Mouse (Mus musculus) hindbrain, embryonic 13.5 days (tissue): ENCODE data around the gene Stra6l. TPM values are rescaled to one million over a fixed set of nuclear protein-coding genes. Genes with fewer than 3 reads are reported as not detected.

Experiments used
- ATAC-seq: fragments of 200-750 bp; cut with Nextera tagmentation; 2 replicates; pipeline ENCODE4 v1.8.0; 2017; ENCODE audit warnings: moderate TSS enrichment; ENCODE audit not compliant: low FRiP score
- H3K27ac ChIP-seq: fragments of 300-500 bp; sonication (generic); 2 replicates; pipeline ENCODE4 v1.5.1; 2015; ENCODE audit warnings: inconsistent platforms, mild to moderate bottlenecking, moderate library complexity
- H3K27me3 ChIP-seq: fragments of 300-500 bp; sonication (generic); 2 replicates; pipeline ENCODE4 v1.6.1; 2015; ENCODE audit warnings: mild to moderate bottlenecking, inconsistent platforms
- H3K36me3 ChIP-seq: fragments of 300-500 bp; sonication (generic); 2 replicates; pipeline ENCODE4 v1.6.1; 2015; ENCODE audit warnings: mild to moderate bottlenecking, inconsistent platforms
- H3K4me1 ChIP-seq: fragments of 300-500 bp; sonication (generic); replicated peaks from 2 replicates; pipeline ENCODE4 v1.6.1; 2015; ENCODE audit warnings: inconsistent platforms
- H3K4me2 ChIP-seq: fragments of 300-500 bp; sonication (generic); 2 replicates; pipeline ENCODE4 v1.6.1; 2015; ENCODE audit warnings: inconsistent platforms, mild to moderate bottlenecking, moderate library complexity
- H3K4me3 ChIP-seq: fragments of 300-500 bp; sonication (generic); 2 replicates; pipeline ENCODE4 v1.5.1; 2015; ENCODE audit warnings: mild to moderate bottlenecking, inconsistent platforms
- H3K9ac ChIP-seq: fragments of 300-500 bp; sonication (generic); 2 replicates; pipeline ENCODE4 v1.6.1; 2015; ENCODE audit warnings: mild to moderate bottlenecking, inconsistent platforms
- H3K9me3 ChIP-seq: fragments of 300-500 bp; sonication (generic); 2 replicates; pipeline ENCODE4 v1.6.1; 2016; ENCODE audit warnings: inconsistent platforms
- WGBS: fragments of 180-500 bp; shearing (Covaris S2); methylation state at CpG from one replicate; pipeline ENCODE4 v1.1.7; 2015; 5-methylcytosine and 5-hydroxymethylcytosine counted together
- polyA plus RNA-seq: library from polyadenylated mRNA; unstranded; fragments of >200 nt; fragmentation: Nextera tagmentation; extraction: Ambion mirVana; gene quantifications from 2 replicates; pipeline ENCODE4 v1.2.1, GENCODE M21; 2015

The Stra6l gene
- polyA plus RNA-seq = 0.82 and 0.92 TPM in 2 replicates

GRCm38 (mm10) chr4:45848109-45848824, at the start of gene Stra6l:
Stra6l (plus strand) TSS chr4:45848664.
- H3K4me3 ChIP-seq = no peak within 1 kb of the TSS
- no peak for ATAC-seq
- no peak within 1 kb of the TSS for H3K27ac ChIP-seq
- WGBS = 68% methylated on average over 10 of the region's 10 CpGs
- no peaks in the 10 kb centered on the region for H3K36me3 ChIP-seq
- 0 out of 2 replicates have a peak, but pooled peaks cover 10% of the 10 kb centered on the region for H3K27me3 ChIP-seq
- H3K9ac ChIP-seq = no peak within 1 kb of the TSS
- 0 out of 2 replicates have a peak, but pooled peaks cover 15% of the 10 kb centered on the region for H3K4me1 ChIP-seq
- H3K4me2 ChIP-seq = no peak within 1 kb of the TSS
- H3K9me3 ChIP-seq = no peaks in the 10 kb centered on the region

GRCm38 (mm10) chr4:45798964-45799363, 49.5 kb upstream of the Stra6l start, which contains the start of gene Aldh1b1:
Aldh1b1 (plus strand) TSS chr4:45799022.
- H3K4me2 ChIP-seq = peak within 1 kb of the TSS; percentile 66
- peak within 1 kb of the TSS; percentile 74 for H3K9ac ChIP-seq
- peak; percentile 79 for ATAC-seq
- peak within 1 kb of the TSS; percentile 52 for H3K4me3 ChIP-seq
- peaks cover 15% of the 10 kb centered on the region for H3K36me3 ChIP-seq
- peaks cover 31% of the 10 kb centered on the region for H3K4me1 ChIP-seq
- WGBS = under 1% methylated on average over 26 of the region's 26 CpGs
- H3K27ac ChIP-seq = peak within 1 kb of the TSS; percentile 70
- no peaks in the 10 kb centered on the region for H3K27me3 ChIP-seq
- no peaks in the 10 kb centered on the region for H3K9me3 ChIP-seq

GRCm38 (mm10) chr4:45799956-45800537, 48.4 kb upstream of the Stra6l start:
- WGBS = 45% methylated on average over 3 of the region's 3 CpGs
- ATAC-seq = no peak
- Histone ChIP-seq H3K4me2 (0 out of 2 replicates have a peak overlapping the region, but pooled peaks have one; percentile 66), H3K4me3 (no peak overlapping the region), H3K9ac (no peak overlapping the region), H3K9me3 (no peaks in the 10 kb centered on the region), H3K27ac (peak overlapping the region; percentile 5; the same call in 1 of the 2 replicates), H3K27me3 (no peaks in the 10 kb centered on the region), H3K4me1 (peaks cover 31% of the 10 kb centered on the region), H3K36me3 (peaks cover 15% of the 10 kb centered on the region)

GRCm38 (mm10) chr4:45802900-45803299, 45.6 kb upstream of the Stra6l start:
- 94% methylated on average over 14 of the region's 14 CpGs for WGBS
- H3K36me3 ChIP-seq = peaks cover 18% of the 10 kb centered on the region
- H3K4me1 ChIP-seq = peaks cover 33% of the 10 kb centered on the region
- H3K27ac ChIP-seq = no peak overlapping the region
- no peaks in the 10 kb centered on the region for H3K27me3 ChIP-seq
- no peak overlapping the region for H3K9ac ChIP-seq
- H3K4me3 ChIP-seq = no peak overlapping the region
- H3K4me2 ChIP-seq = no peak overlapping the region
- no peaks in the 10 kb centered on the region for H3K9me3 ChIP-seq
- no peak for ATAC-seq

GRCm38 (mm10) chr4:45808034-45808433, 40.4 kb upstream of the Stra6l start:
- peak; percentile 62 for ATAC-seq
- Histone ChIP-seq H3K27ac (peak overlapping the region; percentile 9; the same call in 1 of the 2 replicates), H3K36me3 (peaks cover 38% of the 10 kb centered on the region), H3K4me1 (peaks cover 19% of the 10 kb centered on the region), H3K9me3 (no peaks in the 10 kb centered on the region), H3K4me3 (no peak overlapping the region), H3K4me2 (no peak overlapping the region), H3K9ac (no peak overlapping the region), H3K27me3 (no peaks in the 10 kb centered on the region)
- 35% methylated on average over 7 of the region's 7 CpGs for WGBS

- no peaks in the 10 kb centered on the region for H3K9me3 ChIP-seq
- no peak overlapping the region for H3K9ac ChIP-seq
- H3K36me3 ChIP-seq = peaks cover 49% of the 10 kb centered on the region
- WGBS = 21% methylated on average over 8 of the region's 8 CpGs
- H3K4me3 ChIP-seq = no peak overlapping the region
- no peak for ATAC-seq
- H3K4me1 ChIP-seq = peaks cover 26% of the 10 kb centered on the region
- H3K27me3 ChIP-seq = no peaks in the 10 kb centered on the region
- H3K27ac ChIP-seq = no peak overlapping the region
- H3K4me2 ChIP-seq = no peak overlapping the region
Measured at GRCm38 (mm10) chr4:45811250-45811649, 37.2 kb upstream of the Stra6l start.

- 19% methylated on average over 7 of the region's 7 CpGs for WGBS
- no peaks in the 10 kb centered on the region for H3K27me3 ChIP-seq
- H3K4me1 ChIP-seq = peaks cover 47% of the 10 kb centered on the region
- H3K9ac ChIP-seq = no peak overlapping the region
- peaks cover 37% of the 10 kb centered on the region for H3K36me3 ChIP-seq
- 0 out of 2 replicates have a peak overlapping the region, but pooled peaks have one; percentile 0 for H3K27ac ChIP-seq
- ATAC-seq = no peak
- no peak overlapping the region for H3K4me2 ChIP-seq
- H3K9me3 ChIP-seq = no peaks in the 10 kb centered on the region
- H3K4me3 ChIP-seq = no peak overlapping the region
Measured at GRCm38 (mm10) chr4:45815542-45815941, 32.9 kb upstream of the Stra6l start.

GRCm38 (mm10) chr4:45818814-45819207, 29.7 kb upstream of the Stra6l start:
- WGBS = 5% methylated on average over 3 of the region's 4 CpGs
- peak; percentile 22 for ATAC-seq
- peak overlapping the region; percentile 53 for H3K4me2 ChIP-seq
- peak overlapping the region; percentile 68 for H3K9ac ChIP-seq
- H3K9me3 ChIP-seq = no peaks in the 10 kb centered on the region
- 0 out of 2 replicates have a peak overlapping the region, but pooled peaks have one; percentile 28 for H3K4me3 ChIP-seq
- H3K4me1 ChIP-seq = peaks cover 77% of the 10 kb centered on the region
- peaks cover 18% of the 10 kb centered on the region for H3K36me3 ChIP-seq
- no peaks in the 10 kb centered on the region for H3K27me3 ChIP-seq
- H3K27ac ChIP-seq = peak overlapping the region; percentile 97

- ATAC-seq = peak; percentile 63
Measured at GRCm38 (mm10) chr4:45819208-45819931, 29.1 kb upstream of the Stra6l start.

GRCm38 (mm10) chr4:45820074-45820830, 28.2 kb upstream of the Stra6l start:
- peak overlapping the region; percentile 97 for H3K27ac ChIP-seq
- peaks cover 91% of the 10 kb centered on the region for H3K4me1 ChIP-seq
- peak overlapping the region; percentile 53 for H3K4me2 ChIP-seq
- WGBS = 41% methylated on average over 8 of the region's 8 CpGs
- ATAC-seq = no peak
- H3K4me3 ChIP-seq = peak overlapping the region; percentile 28
- peak overlapping the region; percentile 68 for H3K9ac ChIP-seq
- H3K9me3 ChIP-seq = no peaks in the 10 kb centered on the region
- H3K27me3 ChIP-seq = peaks cover 4% of the 10 kb centered on the region; the same call in 1 of the 2 replicates
- peaks cover 3% of the 10 kb centered on the region; the same call in 1 of the 2 replicates for H3K36me3 ChIP-seq

More at GRCm38 (mm10) chr4:45819208-45819931, 29.1 kb upstream of the Stra6l start:
- WGBS = under 1% methylated on average over 17 of the region's 17 CpGs
- H3K27ac ChIP-seq = peak overlapping the region; percentile 97
- no peaks in the 10 kb centered on the region for H3K9me3 ChIP-seq
- peak overlapping the region; percentile 28 for H3K4me3 ChIP-seq
- peaks cover 12% of the 10 kb centered on the region for H3K36me3 ChIP-seq
- H3K4me1 ChIP-seq = peaks cover 83% of the 10 kb centered on the region
- peak overlapping the region; percentile 68 for H3K9ac ChIP-seq
- H3K27me3 ChIP-seq = no peaks in the 10 kb centered on the region
- peak overlapping the region; percentile 53 for H3K4me2 ChIP-seq

- H3K4me3 ChIP-seq = no peak overlapping the region
- H3K27ac ChIP-seq = peak overlapping the region; percentile 97
- ATAC-seq = no peak
- H3K4me1 ChIP-seq = peaks cover 92% of the 10 kb centered on the region
- H3K4me2 ChIP-seq = no peak overlapping the region
- no peaks in the 10 kb centered on the region for H3K9me3 ChIP-seq
- H3K9ac ChIP-seq = no peak overlapping the region
- 0 out of 2 replicates have a peak, but pooled peaks cover 3% of the 10 kb centered on the region for H3K36me3 ChIP-seq
- 24% methylated on average over 3 of the region's 3 CpGs for WGBS
- peaks cover 19% of the 10 kb centered on the region for H3K27me3 ChIP-seq
Measured at GRCm38 (mm10) chr4:45821995-45822394, 26.5 kb upstream of the Stra6l start.
